In the genomic region with DNA sequence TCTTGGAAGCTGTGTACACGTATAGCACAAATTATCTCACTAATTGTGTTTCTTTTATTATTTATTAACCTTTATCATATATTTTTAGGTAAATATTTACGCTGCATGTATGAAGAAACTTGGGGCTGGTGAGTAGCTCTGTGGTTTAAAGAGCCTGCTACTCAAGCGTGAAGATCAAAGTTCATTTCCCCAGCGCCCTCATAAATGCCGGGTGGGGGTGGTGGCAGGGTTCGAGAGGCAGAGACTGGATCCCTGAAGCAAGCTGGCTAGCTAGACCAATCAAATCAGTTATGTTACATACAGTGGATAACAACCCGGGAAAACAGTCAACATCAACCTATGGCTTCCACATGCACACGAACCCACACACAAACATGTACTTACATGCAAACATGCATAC, we compare ENCODE assay signal across 20 mouse cellular contexts. TPM values are rescaled to one million over a fixed set of nuclear protein-coding genes. Genes with fewer than 3 reads are reported as not detected.
DNase-seq lines count a peak whose midpoint lies in the region; ATAC-seq lines count a peak whose summit lies in the region.
"Had no signal": no experiment of that assay in that cellular context is flagged by ENCODE, and none has a peak within 500 bp of the region (broad histone marks: within the 10 kb centered on the region; RNA-seq: fewer than 3 reads in every experiment).

No protein-coding gene starts in this region.

- no peaks in the 10 kb centered on the region for H3K36me3 ChIP-seq in kidney, embryonic 16.5 days (ENCODE audit: insufficient read depth, low read length)
- H3K36me3 ChIP-seq in intestine, embryonic 16.5 days (ENCODE audit: control insufficient read depth, insufficient read depth, low read length), result no peaks in the 10 kb centered on the region
- H3K36me3 ChIP-seq: embryonic facial prominence, embryonic 13.5 days; forebrain, embryonic 12.5 days; heart, embryonic 15.5 days had no signal

- WGBS in kidney, embryonic 16.5 days, result 52% methylated on average over 8 of the region's 8 CpGs
- 54% methylated on average over 8 of the region's 8 CpGs for WGBS in intestine, embryonic 16.5 days

- no peak overlapping the region for H3K27ac ChIP-seq in kidney, embryonic 16.5 days (ENCODE audit: low read length)
- no peak overlapping the region for H3K27ac ChIP-seq in intestine, embryonic 16.5 days (ENCODE audit: low read length)
- H3K27ac ChIP-seq: embryonic facial prominence, embryonic 13.5 days; forebrain, embryonic 12.5 days; heart, adult 2 months; heart, embryonic 15.5 days had no signal

- intact Hi-C loops in heart, postnatal 25 days (cut with DNase I), result no loop called here

- H3K9ac ChIP-seq in kidney, embryonic 16.5 days (replicated peaks; ENCODE audit: low read length), result no peak overlapping the region
- H3K9ac ChIP-seq in intestine, embryonic 16.5 days (ENCODE audit: low read depth, low read length), result no peak overlapping the region
- H3K9ac ChIP-seq: embryonic facial prominence, embryonic 13.5 days; forebrain, embryonic 12.5 days; heart, embryonic 15.5 days had no signal

- H3K27me3 ChIP-seq in kidney, embryonic 16.5 days (ENCODE audit: insufficient read depth, low read length), result no peaks in the 10 kb centered on the region
- no peaks in the 10 kb centered on the region for H3K27me3 ChIP-seq in intestine, embryonic 16.5 days (replicated peaks; ENCODE audit: control insufficient read depth, insufficient read depth, low read length)
- H3K27me3 ChIP-seq: embryonic facial prominence, embryonic 13.5 days; forebrain, embryonic 12.5 days; heart, embryonic 15.5 days had no signal

- ATAC-seq in kidney, embryonic 16.5 days (ENCODE audit: low FRiP score, low TSS enrichment), result no peak
- 0 out of 2 replicates have a peak, but pooled peaks have one; percentile 40 for ATAC-seq in intestine, embryonic 16.5 days
- ATAC-seq: forebrain, embryonic 16.5 days had no signal

- no peaks in the 10 kb centered on the region for H3K9me3 ChIP-seq in kidney, embryonic 16.5 days (ENCODE audit: low read length)
- no peaks in the 10 kb centered on the region for H3K9me3 ChIP-seq in intestine, embryonic 16.5 days (ENCODE audit: control insufficient read depth, low read length)
- H3K9me3 ChIP-seq: embryonic facial prominence, embryonic 13.5 days; forebrain, embryonic 12.5 days; heart, embryonic 15.5 days had no signal

- DNase-seq in kidney, adult 18-20 months, result peak; percentile 56
- peak; percentile 66 for DNase-seq in kidney, adult 9 months
- DNase-seq in kidney, postnatal 25 days, result peak; percentile 60 to 79
- no peak for DNase-seq in adrenal gland, postnatal 25 days
- DNase-seq in heart, postnatal 25 days (ENCODE audit: low spot score), result no peak
- DNase-seq in right cerebral cortex, adult 18-20 months, result no peak
- DNase-seq: adrenal gland, postnatal 10 days; cerebellum, adult 11-12 months; cerebellum, adult 9-10 months; cerebellum, postnatal 25 days; gastrocnemius, postnatal 10 days; heart, adult 2 months; heart, postnatal 36 days had no signal

- H3K4me3 ChIP-seq in kidney, embryonic 16.5 days (ENCODE audit: low read length), result no peak overlapping the region
- no peak overlapping the region for H3K4me3 ChIP-seq in intestine, embryonic 16.5 days (ENCODE audit: low read length)
- H3K4me3 ChIP-seq: embryonic facial prominence, embryonic 13.5 days; forebrain, embryonic 12.5 days; heart, adult 2 months; heart, embryonic 15.5 days had no signal

- peaks cover 6% of the 10 kb centered on the region; the same call in 1 of the 2 replicates for H3K4me1 ChIP-seq in kidney, embryonic 16.5 days (ENCODE audit: insufficient read depth, low read length)
- peaks cover 7% of the 10 kb centered on the region; the same call in 1 of the 2 replicates for H3K4me1 ChIP-seq in intestine, embryonic 16.5 days (ENCODE audit: control insufficient read depth, insufficient read depth, low read length)

- no peak overlapping the region for H3K4me2 ChIP-seq in kidney, embryonic 16.5 days (replicated peaks; ENCODE audit: low read depth, low read length)
- H3K4me2 ChIP-seq in intestine, embryonic 16.5 days (ENCODE audit: low read depth, low read length), result no peak overlapping the region
- H3K4me2 ChIP-seq: embryonic facial prominence, embryonic 13.5 days; forebrain, embryonic 12.5 days; heart, embryonic 11.5 days; heart, embryonic 15.5 days had no signal

RNA-seq across cellular contexts. Expression of gene Prox2, which starts 7.5 kb away (rescaled TPM):
- 3.7 and 4.9 TPM in 2 replicates for polyA plus RNA-seq in kidney, embryonic 16.5 days (2015; fragmentation: Nextera tagmentation; extraction: Ambion mirVana)
- polyA plus RNA-seq in intestine, embryonic 16.5 days (2015; fragmentation: Nextera tagmentation; extraction: Ambion mirVana), result 1.7 and 2.3 TPM in 2 replicates
- total RNA-seq in adrenal gland, postnatal 25 days (2021), result 3.1 and 6.2 TPM in 2 replicates
- total RNA-seq in heart, postnatal 25 days (2021), result 1 to 10 TPM; 1.5 to 1.8 TPM

RNA-seq across cellular contexts. Expression of gene Dlst, which starts 7.5 kb away (rescaled TPM):
- polyA plus RNA-seq in kidney, embryonic 16.5 days (2015; fragmentation: Nextera tagmentation; extraction: Ambion mirVana), result 153 TPM in 2 replicates
- 146 and 158 TPM in 2 replicates for polyA plus RNA-seq in intestine, embryonic 16.5 days (2015; fragmentation: Nextera tagmentation; extraction: Ambion mirVana)
- total RNA-seq in adrenal gland, postnatal 25 days (2021), result 288 and 302 TPM in 2 replicates
- 100 to 1,000 TPM; 830 to 838 TPM for total RNA-seq in heart, postnatal 25 days (2021)

RNA-seq across cellular contexts. Expression of gene Rps6kl1, which starts 48.0 kb away (rescaled TPM):
- 0.86 and 1.1 TPM in 2 replicates for polyA plus RNA-seq in kidney, embryonic 16.5 days (2015; fragmentation: Nextera tagmentation; extraction: Ambion mirVana)
- polyA plus RNA-seq in intestine, embryonic 16.5 days (2015; fragmentation: Nextera tagmentation; extraction: Ambion mirVana), result 2.4 TPM in 2 replicates
- 1.0 and 1.1 TPM in 2 replicates for total RNA-seq in adrenal gland, postnatal 25 days (2021)
- total RNA-seq in heart, postnatal 25 days (2021), result 1 to 10 TPM; 2.6 to 4.3 TPM

Comparison
In these comparisons a context has a peak if more than half of its experiments do, and no peak if none do; other contexts are left out.
1. DNase-seq: peak in kidney, adult 18-20 months (single experiment), kidney, adult 9 months (single experiment) and kidney, postnatal 25 days (2 of 2); none in adrenal gland, postnatal 25 days (single experiment), heart, postnatal 25 days (single experiment) and right cerebral cortex, adult 18-20 months (single experiment).